Mouse (Mus musculus) liver, embryonic 15.5 days (tissue): Measurements from ENCODE around the gene Pip4k2b. TPM values are rescaled to one million over a fixed set of nuclear protein-coding genes. Genes with fewer than 3 reads are reported as not detected.

Experiments
- microRNA-seq: library from miRNA; unstranded; fragments of <30 nt; microRNA quantifications from one replicate; pipeline ENCODE4, GENCODE M21; 2016
- polyA plus RNA-seq: library from polyadenylated mRNA; unstranded; fragments of >200 nt; fragmentation: Nextera tagmentation; extraction: Ambion mirVana; gene quantifications from 2 replicates; pipeline ENCODE4 v1.2.1, GENCODE M21; 2015

The Pip4k2b gene
- polyA plus RNA-seq, 1 experiment from 2014 or later = 0.48 TPM

Small RNAs within 50 kb of the gene (microRNA-seq; reads per million reads assigned to microRNA genes)
- gene Mir6927 (not detected), gene Mir8102 (not detected)

Other genes starting within 250 kb of the Pip4k2b start
- 0.39 and 0.61 TPM in 2 replicates for gene 4933428G20Rik, start 244.4 kb downstream of the Pip4k2b start, polyA plus RNA-seq
- gene Srcin1, start 168.5 kb downstream of the Pip4k2b start, polyA plus RNA-seq = 0.02 TPM in 1 of 2 replicates, not detected in the other
- 0.39 and 0.40 TPM in 2 replicates for gene Epop, start 115.0 kb downstream of the Pip4k2b start, polyA plus RNA-seq
- gene Mllt6, start 81.3 kb downstream of the Pip4k2b start, polyA plus RNA-seq = 0.16 and 0.20 TPM in 2 replicates
- 11.4 and 12.3 TPM in 2 replicates for gene Cisd3, start 58.9 kb downstream of the Pip4k2b start, polyA plus RNA-seq
- 1.4 and 2.7 TPM in 2 replicates for gene Pcgf2, start 44.2 kb downstream of the Pip4k2b start, polyA plus RNA-seq
- 236 and 247 TPM in 2 replicates for gene Psmb3, start 41.3 kb downstream of the Pip4k2b start, polyA plus RNA-seq
- gene Cwc25, start 21.9 kb upstream of the Pip4k2b start, polyA plus RNA-seq = 5.4 and 5.8 TPM in 2 replicates
- not detected in 2 replicates for gene 1700001P01Rik, start 31.2 kb upstream of the Pip4k2b start, polyA plus RNA-seq
- gene Rpl23, start 37.7 kb upstream of the Pip4k2b start, polyA plus RNA-seq = 185 and 242 TPM in 2 replicates
- 31.4 and 36.7 TPM in 2 replicates for gene Lasp1, start 54.3 kb upstream of the Pip4k2b start, polyA plus RNA-seq
- 0.30 and 0.39 TPM in 2 replicates for gene B230217C12Rik, start 96.1 kb upstream of the Pip4k2b start, polyA plus RNA-seq
- gene Fbxo47, start 139.4 kb upstream of the Pip4k2b start, polyA plus RNA-seq = 0.40 and 0.44 TPM in 2 replicates
- gene Plxdc1, start 241.7 kb upstream of the Pip4k2b start, polyA plus RNA-seq = 0.74 and 0.75 TPM in 2 replicates